Mouse (Mus musculus) megakaryocyte, embryonic 14.5 days (primary cell): ENCODE data around the gene Ppp1r16b.

Experiments used
- FLI1 ChIP-seq: IDR thresholded peaks from 2 replicates; pipeline ENCODE4 v1.6.1; 2012; ENCODE audit warnings: low read length, inconsistent platforms, mixed read lengths
- GATA1 ChIP-seq: IDR thresholded peaks from 3 replicates; pipeline ENCODE4 v1.6.1; 2012; ENCODE audit warnings: mixed read lengths, low read length, inconsistent platforms, borderline replicate concordance

GRCm38 (mm10) chr2:158673493-158673892, 8.3 kb downstream of the Ppp1r16b start:
- TF ChIP-seq GATA1 (no peak), FLI1 (no peak)
